Mouse (Mus musculus) olfactory bulb, adult 2 months (tissue): Measurements from ENCODE around the gene Sh3bp5.
"Not testable (repeated sequence)": the region's sequence is repeated elsewhere in the genome, so short reads cannot be mapped to it uniquely, and the experiment has no call there.

Experiments
- CTCF ChIP-seq: fragments of 200-500 bp; IDR thresholded peaks from 2 replicates; pipeline ENCODE4 v1.5.1; 2012; ENCODE audit warnings: low read depth, mild to moderate bottlenecking, low read length, moderate library complexity; ENCODE audit not compliant: insufficient read depth
- POLR2A ChIP-seq: fragments of 200-500 bp; IDR thresholded peaks from 2 replicates; pipeline ENCODE4 v1.6.1; 2012; ENCODE audit warnings: mild to moderate bottlenecking, low read depth, low read length, moderate library complexity; ENCODE audit not compliant: insufficient read depth

DNA sequence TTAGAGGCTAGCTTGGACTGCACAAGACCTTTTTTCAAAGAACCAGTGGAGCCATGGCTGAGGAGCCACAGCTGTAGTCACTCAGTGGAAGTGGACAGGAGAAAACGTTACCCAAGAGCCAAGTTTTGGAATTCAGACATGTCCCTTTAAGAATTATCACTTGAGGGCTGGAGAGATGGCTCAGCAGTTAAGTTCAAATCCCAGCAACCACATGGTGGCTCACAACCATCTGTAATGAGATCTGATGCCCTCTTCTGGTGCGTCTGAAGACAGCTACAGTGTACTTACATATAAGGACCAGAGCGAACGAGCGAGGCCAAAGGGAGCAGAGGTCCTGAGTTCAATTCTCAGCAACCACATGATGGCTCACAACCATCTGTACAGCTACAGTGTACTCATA is 26.3 kb upstream of the Sh3bp5 start:
- not testable (repeated sequence) for TF ChIP-seq CTCF, POLR2A
